Mouse (Mus musculus): ENCODE data around the gene Napa. TPM values are rescaled to one million over a fixed set of nuclear protein-coding genes. Genes with fewer than 3 reads are reported as not detected.

Napa gene
- polyA plus RNA-seq, 1 experiment from 2014 or later, result 238 TPM

DNA sequence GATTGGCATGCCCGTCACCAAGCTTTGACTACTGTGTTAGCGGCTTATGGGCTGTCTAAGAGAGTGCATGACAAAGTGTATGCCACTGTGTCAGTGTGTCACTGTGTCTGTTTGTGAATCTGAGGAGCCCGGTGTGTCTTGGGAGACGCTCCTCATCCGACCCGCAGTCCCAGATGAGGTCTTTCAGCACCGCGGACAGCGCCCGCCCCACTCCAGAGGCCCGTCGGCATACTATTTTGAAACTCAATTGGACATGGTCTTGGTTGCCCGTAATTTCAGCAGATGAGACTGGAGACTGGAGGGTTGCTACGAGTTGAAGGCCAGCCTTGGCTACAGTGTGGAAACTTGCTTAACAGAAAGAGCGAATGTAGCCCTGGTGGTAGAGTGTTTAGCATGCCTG is 49.4 kb downstream of the Napa start:
- no peak overlapping the region for H3K4me3 ChIP-seq
- no peak for ATAC-seq (ENCODE audit: insufficient number of reproducible peaks, low FRiP score, low TSS enrichment, low read depth)
- H3K36me3 ChIP-seq, result 0 out of 2 replicates have a peak, but pooled peaks cover 3% of the 10 kb centered on the region
- H3K9ac ChIP-seq, result no peak overlapping the region
- H3K4me1 ChIP-seq, result no peaks in the 10 kb centered on the region
- H3K27ac ChIP-seq, result no peak overlapping the region
- WGBS, result 11% methylated on average over 15 of the region's 15 CpGs
- H3K4me2 ChIP-seq, result no peak overlapping the region
- peaks cover 18% of the 10 kb centered on the region; the same call in 1 of the 2 replicates for H3K27me3 ChIP-seq
- no peaks in the 10 kb centered on the region for H3K9me3 ChIP-seq

DNA sequence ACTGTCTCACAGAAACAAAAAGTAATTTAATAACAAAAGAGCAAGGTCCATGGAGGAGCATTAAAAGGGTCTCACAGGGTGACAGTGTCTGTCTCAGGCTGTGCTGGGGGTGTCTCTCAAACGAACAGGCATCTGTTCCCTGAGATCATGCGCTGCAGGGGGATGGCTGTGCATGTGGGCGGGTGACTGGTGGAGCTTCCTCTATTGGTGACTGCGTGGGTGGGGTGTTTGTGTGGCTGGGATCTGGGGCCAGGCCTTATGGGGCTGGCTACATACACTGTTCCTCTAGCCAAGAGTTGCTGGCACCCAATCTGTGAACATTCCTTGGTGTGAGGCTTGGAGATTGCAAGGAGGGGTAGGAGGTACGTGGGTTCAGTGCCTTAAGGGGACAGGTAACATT is 51.0 kb downstream of the Napa start:
- Histone ChIP-seq H3K4me1 (no peaks in the 10 kb centered on the region), H3K4me3 (no peak overlapping the region), H3K4me2 (no peak overlapping the region), H3K27ac (no peak overlapping the region), H3K27me3 (peaks cover 18% of the 10 kb centered on the region; the same call in 1 of the 2 replicates), H3K9ac (no peak overlapping the region), H3K9me3 (no peaks in the 10 kb centered on the region), H3K36me3 (0 out of 2 replicates have a peak, but pooled peaks cover 3% of the 10 kb centered on the region)
- ATAC-seq (ENCODE audit: insufficient number of reproducible peaks, low FRiP score, low TSS enrichment, low read depth), result no peak
- WGBS, result 51% methylated on average over 5 of the region's 5 CpGs

DNA sequence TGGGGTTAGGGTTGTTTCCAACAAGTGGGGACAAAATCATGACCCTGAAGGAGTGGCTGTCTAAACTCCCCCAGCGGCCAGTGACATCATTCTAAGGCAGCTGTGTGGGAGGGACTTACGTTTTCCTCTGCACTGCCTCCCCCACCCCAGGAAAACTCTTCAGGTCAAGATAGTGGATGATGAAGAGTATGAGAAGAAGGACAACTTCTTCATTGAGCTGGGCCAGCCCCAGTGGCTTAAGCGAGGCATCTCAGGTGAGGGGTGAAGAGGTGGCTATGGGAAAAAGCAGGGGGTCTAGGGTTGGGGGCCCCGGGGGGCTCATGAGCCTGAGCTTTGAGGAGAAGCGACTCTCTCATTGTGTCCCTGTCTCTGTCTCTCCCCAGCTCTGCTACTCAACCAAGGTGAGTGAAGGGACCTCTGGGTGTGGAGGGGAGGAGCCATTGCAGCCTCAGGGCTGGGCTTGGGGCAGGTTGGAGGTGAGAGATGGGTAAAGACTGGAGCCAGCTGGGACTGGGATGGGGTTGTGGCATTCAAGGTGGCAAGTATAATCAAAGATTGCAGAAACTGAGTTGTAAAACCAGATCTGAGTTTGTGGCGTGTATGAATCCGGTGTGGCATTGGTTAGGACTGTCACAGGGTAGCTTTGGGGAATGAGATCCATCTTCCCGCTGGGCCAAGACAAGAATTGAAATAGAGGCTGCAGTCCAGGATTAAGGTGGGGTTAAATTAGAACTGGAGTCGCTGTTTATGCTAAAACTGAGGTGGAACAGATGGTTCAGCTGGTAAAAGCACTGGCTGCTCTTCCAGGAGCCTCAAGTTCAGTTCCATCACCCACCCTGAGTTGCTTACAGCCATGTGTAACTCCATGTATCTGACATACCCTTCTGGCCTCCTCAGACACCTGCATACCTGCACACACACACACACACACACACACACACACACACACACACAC is 52.2 kb downstream of the Napa start:
- Histone ChIP-seq H3K9me3 (no peaks in the 10 kb centered on the region), H3K4me1 (no peaks in the 10 kb centered on the region), H3K4me2 (no peak overlapping the region), H3K36me3 (no peaks in the 10 kb centered on the region), H3K4me3 (no peak overlapping the region), H3K9ac (no peak overlapping the region), H3K27me3 (peaks cover 18% of the 10 kb centered on the region; the same call in 1 of the 2 replicates), H3K27ac (no peak overlapping the region)
- WGBS, result 66% methylated on average over 9 of the region's 9 CpGs
- ATAC-seq (ENCODE audit: insufficient number of reproducible peaks, low FRiP score, low TSS enrichment, low read depth), result no peak

DNA sequence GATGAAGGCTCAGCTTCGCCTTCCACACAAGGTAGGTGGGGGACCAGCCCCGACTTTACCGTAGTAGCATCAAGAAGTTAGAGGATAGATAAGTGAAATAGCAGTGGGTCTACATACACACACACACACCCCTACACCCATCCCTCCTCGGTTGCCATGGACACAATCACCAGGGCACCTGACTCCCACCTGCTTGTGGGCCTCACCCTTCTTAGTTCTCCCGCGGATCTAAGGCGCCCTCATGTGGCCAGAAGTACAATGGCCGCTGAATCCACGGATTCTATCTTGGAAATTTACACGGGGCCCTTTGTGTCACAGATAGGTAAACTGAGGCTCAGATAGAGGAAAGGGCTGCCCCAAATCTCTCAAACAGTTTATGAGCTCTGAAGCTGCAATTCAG is 55.3 kb downstream of the Napa start:
- 14% methylated on average over 10 of the region's 10 CpGs for WGBS
- ATAC-seq (ENCODE audit: insufficient number of reproducible peaks, low FRiP score, low TSS enrichment, low read depth), result no peak

DNA sequence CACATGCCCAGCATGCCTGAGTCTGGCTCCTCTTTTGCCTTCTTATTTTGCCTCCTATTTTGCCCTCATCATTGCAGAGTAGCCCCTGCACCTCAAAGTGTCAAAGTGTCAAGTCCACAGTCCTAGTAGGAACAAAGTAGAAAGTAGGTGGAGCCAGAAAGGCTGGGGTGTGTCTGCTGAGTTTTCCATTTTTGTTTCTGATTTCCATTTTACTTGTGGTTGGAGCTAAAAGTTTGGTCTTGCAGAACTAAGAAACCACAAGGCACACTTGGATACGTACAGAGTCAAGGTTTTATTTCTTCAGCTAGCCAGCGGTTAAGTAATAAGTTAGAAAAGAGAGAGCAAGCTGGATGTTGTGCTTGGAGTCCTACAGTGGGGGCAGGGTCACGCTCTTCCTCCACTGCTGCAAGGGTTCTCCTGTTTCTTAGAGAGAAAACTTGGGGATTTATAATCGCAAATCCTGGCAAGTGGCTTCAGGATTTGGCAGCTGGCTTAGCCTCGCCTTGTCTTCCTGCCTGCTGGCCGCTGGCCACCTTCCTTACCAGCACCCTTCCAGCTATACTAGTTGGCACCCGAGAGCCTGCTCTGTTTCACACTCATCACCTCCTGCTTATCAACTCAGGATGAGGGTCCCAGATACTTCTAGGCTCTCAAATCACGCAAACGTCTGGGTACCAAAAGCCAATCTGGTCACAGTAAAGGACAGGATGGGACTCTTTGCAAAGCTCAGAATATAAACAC is 57.0 kb downstream of the Napa start:
- H3K9me3 ChIP-seq, result no peaks in the 10 kb centered on the region
- WGBS, result 56% methylated on average over 9 of the region's 9 CpGs
- no peak for ATAC-seq (ENCODE audit: insufficient number of reproducible peaks, low FRiP score, low TSS enrichment, low read depth)
- no peaks in the 10 kb centered on the region for H3K36me3 ChIP-seq
- no peak overlapping the region for H3K4me2 ChIP-seq
- H3K27me3 ChIP-seq, result peaks cover 21% of the 10 kb centered on the region
- no peak overlapping the region for H3K4me3 ChIP-seq
- no peak overlapping the region for H3K9ac ChIP-seq
- peaks cover 3% of the 10 kb centered on the region for H3K4me1 ChIP-seq
- H3K27ac ChIP-seq, result no peak overlapping the region

More for the DNA sequence above, 55.3 kb downstream of the Napa start:
- H3K9me3 ChIP-seq, result no peaks in the 10 kb centered on the region
- H3K27ac ChIP-seq, result no peak overlapping the region
- peaks cover 6% of the 10 kb centered on the region for H3K27me3 ChIP-seq
- no peak overlapping the region for H3K4me2 ChIP-seq
- no peaks in the 10 kb centered on the region for H3K36me3 ChIP-seq
- no peak overlapping the region for H3K4me3 ChIP-seq
- no peak overlapping the region for H3K9ac ChIP-seq
- no peaks in the 10 kb centered on the region; the same call in 1 of the 2 replicates for H3K4me1 ChIP-seq

DNA sequence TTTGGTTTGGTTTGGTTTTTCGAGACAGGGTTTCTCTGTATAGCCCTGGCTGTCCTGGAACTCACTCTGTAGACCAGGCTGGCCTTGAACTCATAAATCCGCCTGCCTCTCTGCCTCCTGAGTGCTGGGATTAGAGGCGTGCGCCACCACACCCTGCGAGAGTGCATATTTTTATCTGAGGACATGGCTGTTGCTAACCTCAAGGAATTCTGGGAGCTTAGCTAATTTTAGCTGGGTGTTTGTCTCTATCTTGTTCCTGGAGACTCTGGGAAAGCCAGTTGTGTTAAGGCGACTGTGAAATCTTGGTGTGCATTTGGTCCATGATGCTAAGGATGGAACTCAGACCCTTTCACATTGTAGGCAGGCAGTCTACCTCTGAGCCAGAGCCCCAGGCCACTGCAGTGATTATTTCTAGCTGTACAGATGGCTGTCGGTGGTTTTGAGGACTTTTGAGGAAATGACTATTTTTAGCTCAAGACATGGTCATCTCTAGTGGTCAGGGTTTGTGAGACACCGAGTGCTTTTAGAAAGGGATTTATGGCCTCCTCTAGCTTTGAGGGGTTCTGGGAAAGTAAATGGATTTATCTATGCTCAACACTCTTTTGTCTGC is 58.0 kb downstream of the Napa start:
- no peak overlapping the region for H3K4me2 ChIP-seq
- 72% methylated on average over 8 of the region's 8 CpGs for WGBS

DNA sequence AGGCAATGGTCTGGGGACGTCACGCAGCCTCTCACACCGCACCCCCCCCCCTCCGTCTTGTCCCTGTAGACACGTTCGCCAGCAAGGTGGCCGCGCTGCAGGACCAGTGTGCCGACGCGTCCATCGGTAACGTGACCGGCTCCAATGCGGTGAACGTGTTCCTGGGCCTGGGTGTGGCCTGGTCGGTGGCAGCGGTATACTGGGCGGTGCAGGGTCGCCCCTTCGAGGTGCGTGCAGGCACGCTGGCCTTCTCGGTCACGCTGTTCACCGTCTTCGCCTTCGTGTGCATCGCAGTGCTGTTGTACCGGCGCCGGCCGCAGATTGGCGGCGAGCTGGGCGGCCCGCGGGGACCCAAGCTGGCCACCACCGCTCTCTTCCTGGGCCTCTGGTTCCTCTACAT is 60.5 kb downstream of the Napa start:
- Histone ChIP-seq H3K9me3 (no peaks in the 10 kb centered on the region), H3K27me3 (peaks cover 23% of the 10 kb centered on the region), H3K4me1 (peaks cover 3% of the 10 kb centered on the region), H3K27ac (no peak overlapping the region), H3K36me3 (no peaks in the 10 kb centered on the region), H3K4me2 (no peak overlapping the region), H3K4me3 (no peak overlapping the region), H3K9ac (no peak overlapping the region)
- ATAC-seq (ENCODE audit: insufficient number of reproducible peaks, low FRiP score, low TSS enrichment, low read depth), result no peak
- WGBS, result 15% methylated on average over 39 of the region's 39 CpGs

More for the DNA sequence above, 58.0 kb downstream of the Napa start:
- ATAC-seq (ENCODE audit: insufficient number of reproducible peaks, low FRiP score, low TSS enrichment, low read depth), result no peak
- peaks cover 3% of the 10 kb centered on the region for H3K4me1 ChIP-seq
- no peak overlapping the region for H3K27ac ChIP-seq
- no peak overlapping the region for H3K9ac ChIP-seq
- H3K27me3 ChIP-seq, result peaks cover 21% of the 10 kb centered on the region
- no peaks in the 10 kb centered on the region for H3K9me3 ChIP-seq
- no peak overlapping the region for H3K4me3 ChIP-seq
- no peaks in the 10 kb centered on the region for H3K36me3 ChIP-seq

DNA sequence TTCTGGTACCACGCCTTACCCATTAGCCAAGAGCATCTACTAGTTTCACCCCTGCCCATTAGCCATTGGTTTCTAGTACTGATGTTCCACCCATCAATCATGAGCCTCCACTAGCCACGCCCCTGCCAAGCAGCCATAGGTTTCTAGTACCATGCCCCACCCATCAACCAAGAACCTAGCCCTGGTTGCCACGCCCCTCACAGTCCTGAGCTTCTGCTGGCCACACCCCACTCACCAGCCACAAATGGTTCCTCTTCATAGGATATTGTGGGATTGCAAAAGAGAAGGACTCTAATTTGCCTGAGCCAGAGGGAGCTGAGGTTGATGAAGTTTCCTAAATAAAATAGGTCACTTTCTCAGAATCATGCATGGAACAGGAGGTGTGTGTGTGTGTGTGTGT is 62.4 kb downstream of the Napa start:
- Histone ChIP-seq H3K36me3 (no peaks in the 10 kb centered on the region), H3K9me3 (no peaks in the 10 kb centered on the region), H3K4me3 (no peak overlapping the region), H3K4me2 (no peak overlapping the region), H3K27ac (no peak overlapping the region), H3K4me1 (peaks cover 3% of the 10 kb centered on the region), H3K9ac (no peak overlapping the region), H3K27me3 (peaks cover 23% of the 10 kb centered on the region)
- no peak for ATAC-seq (ENCODE audit: insufficient number of reproducible peaks, low FRiP score, low TSS enrichment, low read depth)
- 64% methylated on average over 3 of the region's 3 CpGs for WGBS

DNA sequence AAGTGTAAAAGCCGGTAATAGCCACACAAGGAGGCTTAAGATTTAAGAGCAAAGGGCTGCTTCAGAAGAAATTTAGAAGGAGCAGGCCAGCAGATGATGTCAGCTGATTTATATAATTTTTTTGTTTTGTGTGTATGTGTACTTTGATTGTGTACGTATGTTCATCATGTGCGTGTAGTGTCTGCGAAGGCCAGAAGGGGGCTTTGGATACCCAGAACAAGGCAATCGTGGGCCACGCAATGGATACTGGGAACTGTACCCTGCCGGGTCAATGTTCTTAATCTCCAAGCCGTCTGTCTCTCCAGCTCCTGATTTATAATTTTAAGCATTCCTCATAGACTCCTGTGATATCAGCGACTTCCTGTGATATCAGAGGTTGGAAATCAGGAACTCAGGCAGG is 63.0 kb downstream of the Napa start:
- no peaks in the 10 kb centered on the region for H3K9me3 ChIP-seq
- H3K9ac ChIP-seq, result no peak overlapping the region
- 89% methylated on average over 9 of the region's 9 CpGs for WGBS
- H3K27ac ChIP-seq, result no peak overlapping the region
- H3K27me3 ChIP-seq, result peaks cover 23% of the 10 kb centered on the region
- no peak overlapping the region for H3K4me2 ChIP-seq
- no peaks in the 10 kb centered on the region for H3K36me3 ChIP-seq
- H3K4me3 ChIP-seq, result no peak overlapping the region
- no peak for ATAC-seq (ENCODE audit: insufficient number of reproducible peaks, low FRiP score, low TSS enrichment, low read depth)
- peaks cover 3% of the 10 kb centered on the region; the same call in 1 of the 2 replicates for H3K4me1 ChIP-seq

DNA sequence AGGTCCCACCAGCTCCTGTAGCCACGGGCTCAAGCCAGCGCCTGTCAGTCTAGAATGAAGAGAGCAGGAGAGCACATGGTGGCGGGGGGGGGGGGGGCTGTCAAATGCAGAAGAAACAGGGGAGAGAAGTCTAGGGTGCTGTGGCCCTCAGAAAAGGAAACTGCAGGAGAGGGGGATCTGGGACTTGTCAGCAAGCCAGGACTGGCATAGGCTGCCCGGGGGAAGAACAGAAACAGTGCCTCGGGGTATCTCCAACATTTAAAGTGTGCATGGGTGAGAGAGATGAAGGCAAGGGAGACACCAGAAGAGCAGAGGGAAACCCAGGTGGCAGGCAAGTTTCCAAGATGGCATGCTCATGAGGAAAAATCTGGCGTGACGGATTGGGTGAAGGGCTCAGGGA is 63.8 kb downstream of the Napa start:
- Histone ChIP-seq H3K27ac (no peak overlapping the region), H3K9me3 (no peaks in the 10 kb centered on the region), H3K4me1 (peaks cover 3% of the 10 kb centered on the region; the same call in 1 of the 2 replicates), H3K36me3 (no peaks in the 10 kb centered on the region), H3K4me3 (no peak overlapping the region), H3K27me3 (peaks cover 23% of the 10 kb centered on the region), H3K9ac (no peak overlapping the region), H3K4me2 (no peak overlapping the region)
- WGBS, result 71% methylated on average over 7 of the region's 7 CpGs
- no peak for ATAC-seq (ENCODE audit: insufficient number of reproducible peaks, low FRiP score, low TSS enrichment, low read depth)
